Mouse (Mus musculus) frontal cortex, postnatal 25 days (tissue): ENCODE results near the gene Colgalt2.

Source experiments
- DNase-seq, 2 experiments: peaks; one replicate each; pipeline ENCODE4 v3.0.0; 2022; ENCODE audit warnings: low spot score in 2 of 2

Colgalt2 gene

DNA sequence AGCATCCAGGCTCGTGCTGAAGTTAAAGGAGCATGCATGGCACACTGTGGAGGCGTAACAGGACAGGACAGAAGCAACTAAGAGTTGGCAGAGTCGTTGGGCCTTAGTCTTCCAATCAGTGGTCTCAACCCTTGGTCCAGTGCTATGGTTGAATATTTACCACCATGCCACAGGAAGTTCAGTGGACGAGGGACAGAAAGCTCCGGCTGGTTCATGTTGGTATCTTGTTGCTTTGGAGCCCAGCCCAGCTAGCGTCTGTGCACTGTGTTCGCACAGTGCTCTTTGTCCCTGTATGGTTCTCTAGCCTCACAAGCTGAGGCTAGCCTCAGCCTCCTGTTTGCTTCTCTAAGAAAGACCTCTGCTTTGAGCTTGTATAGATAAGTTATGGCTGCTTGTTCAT lies 134.9 kb downstream of the Colgalt2 start:
- DNase-seq = no peak

DNA sequence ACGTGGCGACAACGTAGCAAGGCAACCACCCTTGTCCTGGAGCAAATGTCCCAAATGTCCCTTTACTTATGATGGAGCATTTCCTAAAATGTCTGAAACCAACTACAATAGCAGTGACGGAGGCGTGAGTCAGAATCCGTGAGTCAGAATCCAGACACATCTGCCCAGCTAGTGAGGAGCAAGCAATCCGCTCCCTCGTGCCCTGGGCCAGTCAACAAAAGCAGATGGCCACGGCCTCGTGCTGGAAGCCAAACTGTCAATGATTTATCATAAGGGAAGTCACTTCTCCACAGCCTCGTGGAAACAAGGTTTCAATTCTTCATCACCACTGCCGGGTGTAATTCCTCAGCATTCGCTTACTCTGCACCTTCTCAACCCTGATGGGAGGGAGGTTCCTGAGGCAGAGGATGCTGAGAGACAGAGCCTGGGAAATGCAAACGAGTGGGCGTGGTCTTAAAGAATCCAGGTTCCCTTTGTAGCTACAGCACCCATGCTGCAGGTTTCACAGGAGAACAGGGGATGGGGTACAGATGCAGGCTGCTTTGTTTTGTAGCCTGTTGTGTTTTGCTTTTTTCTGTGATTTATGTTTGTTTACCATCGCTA lies 136.9 kb downstream of the Colgalt2 start:
- no peak for DNase-seq

- no peak for DNase-seq
These were observed 137.6 kb downstream of the Colgalt2 start for GRCm38 (mm10) chr1:152537186-152537585.

DNA sequence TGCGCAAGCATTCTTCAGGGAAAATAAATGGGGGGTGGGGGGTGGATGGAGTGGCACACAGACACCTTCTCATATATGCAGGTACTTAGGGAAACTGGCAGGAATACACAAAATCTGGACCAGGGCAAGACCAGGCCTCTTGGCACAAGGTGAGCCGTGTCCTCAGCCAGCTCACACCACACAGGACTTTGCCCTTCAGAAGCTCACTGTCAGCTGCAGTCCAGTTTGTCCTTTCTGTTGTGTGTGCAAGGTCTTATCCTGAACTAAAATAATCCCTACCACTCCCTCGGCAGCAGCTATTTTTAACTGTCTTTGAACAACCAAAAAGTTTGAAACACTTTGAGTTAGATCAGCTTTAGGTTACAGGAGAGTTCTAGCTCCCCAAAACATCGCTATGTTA lies 139.2 kb downstream of the Colgalt2 start:
- no peak for DNase-seq

DNA sequence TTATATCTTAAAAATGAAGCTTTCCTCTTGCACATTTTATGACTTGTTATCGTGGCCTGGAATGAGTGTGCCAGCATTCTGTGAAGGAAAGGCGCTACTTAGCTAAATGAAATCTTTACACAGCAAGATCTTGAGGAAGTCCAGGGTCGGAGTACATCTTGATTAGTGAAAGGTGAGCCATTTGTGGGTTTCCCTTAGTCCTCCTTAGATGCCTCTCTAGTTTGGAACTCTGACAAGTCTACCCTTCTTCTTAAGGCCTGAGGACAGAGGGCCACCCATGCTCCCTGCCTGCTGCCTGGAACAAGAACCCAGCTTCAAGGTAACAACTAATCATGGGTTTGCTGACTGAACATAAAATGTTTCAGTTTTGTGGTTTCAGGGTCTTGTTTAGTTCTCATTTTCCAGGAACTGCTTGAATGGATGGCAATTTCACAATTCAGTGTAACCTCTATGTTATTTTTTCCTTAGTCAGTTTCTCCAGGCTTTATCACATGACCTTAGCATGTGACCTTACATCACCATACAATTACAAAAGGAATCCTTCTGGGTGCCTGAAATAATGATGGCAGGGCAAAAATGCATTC lies 140.8 kb downstream of the Colgalt2 start:
- no peak for DNase-seq

DNA sequence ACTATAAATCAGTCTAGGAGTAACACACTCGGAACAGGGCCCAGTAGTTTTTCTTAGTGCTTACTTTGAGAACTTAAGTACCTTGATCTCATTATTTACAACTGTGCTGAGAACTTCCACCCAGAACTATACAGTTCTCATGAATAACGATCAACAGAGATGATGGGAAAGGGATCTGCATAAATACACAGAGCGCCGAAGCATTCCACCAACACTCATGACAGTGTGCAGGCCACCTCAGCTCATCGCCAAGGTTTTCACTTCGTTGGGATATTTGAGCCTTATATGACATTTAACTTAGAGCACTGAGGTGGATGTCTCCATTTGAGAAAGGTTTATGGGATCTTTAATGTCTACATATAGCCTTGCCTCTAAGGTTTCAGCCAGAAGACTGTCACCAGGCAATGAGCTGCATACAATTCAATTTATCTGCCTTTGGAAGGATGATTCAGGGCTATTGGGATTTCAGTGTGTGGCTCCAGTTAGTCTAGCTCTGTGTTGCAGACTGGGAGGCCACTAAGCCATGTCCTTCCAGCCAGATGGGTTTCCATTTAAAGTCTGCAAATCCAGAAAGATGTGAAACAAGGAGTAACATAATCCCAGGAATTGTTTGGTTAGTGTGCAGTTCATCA lies 143.2 kb downstream of the Colgalt2 start:
- DNase-seq = no peak

DNA sequence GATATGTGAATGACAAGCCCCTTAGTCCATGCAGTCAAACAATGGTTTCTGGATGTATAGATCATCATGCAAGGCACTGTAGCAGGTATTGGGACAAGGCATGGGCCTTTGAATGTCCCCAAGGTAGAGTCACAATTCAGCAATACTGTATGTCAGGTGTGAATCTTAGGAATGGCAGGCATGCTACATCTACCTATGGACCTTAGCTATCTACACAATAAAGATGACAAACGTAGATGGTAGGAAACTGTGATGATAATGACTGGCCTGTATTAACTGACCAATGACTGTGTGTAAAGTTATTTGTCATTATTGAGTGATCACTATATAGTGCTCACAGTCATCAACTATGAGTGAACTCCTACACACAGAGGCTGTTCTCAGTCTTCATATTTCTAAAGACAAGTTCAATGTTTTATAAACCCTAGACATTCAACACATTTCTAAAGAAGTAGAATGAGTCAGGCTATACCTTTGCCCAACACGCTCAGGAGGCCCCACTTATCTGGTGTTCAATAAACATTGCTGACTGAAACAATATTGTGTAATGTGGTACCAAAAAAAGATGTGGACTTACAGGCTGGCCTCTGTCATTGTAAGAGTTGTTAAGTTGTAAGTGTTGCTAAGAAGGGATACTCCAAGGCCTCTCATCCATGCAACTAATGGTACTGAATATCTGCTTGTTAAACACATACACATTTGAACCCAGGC lies 144.0 kb downstream of the Colgalt2 start:
- no peak for DNase-seq

GRCm38 (mm10) chr1:152549061-152549738 lies 149.6 kb downstream of the Colgalt2 start:
- no peak for DNase-seq

DNA sequence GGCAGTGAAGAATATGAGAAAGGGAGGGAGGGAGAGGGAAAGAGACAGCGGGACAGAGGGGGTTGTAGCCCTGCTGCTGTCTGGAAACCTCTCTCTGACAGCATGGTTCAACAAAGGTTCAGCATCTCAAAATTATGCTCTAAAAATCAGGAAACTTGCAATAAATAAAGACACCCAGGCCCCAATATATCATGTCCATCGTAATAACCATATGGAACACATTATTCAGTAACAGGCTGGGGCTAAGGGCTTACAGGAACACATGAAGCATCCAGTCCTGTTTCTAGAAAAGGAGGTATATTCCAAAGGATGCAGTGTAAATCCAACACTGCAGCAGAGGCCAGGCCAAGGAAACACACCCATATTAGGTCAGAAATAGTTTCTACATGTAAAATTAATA lies 150.9 kb downstream of the Colgalt2 start:
- DNase-seq = no peak

- DNase-seq = no peak
These were observed 151.3 kb downstream of the Colgalt2 start for GRCm38 (mm10) chr1:152550973-152551372.

DNA sequence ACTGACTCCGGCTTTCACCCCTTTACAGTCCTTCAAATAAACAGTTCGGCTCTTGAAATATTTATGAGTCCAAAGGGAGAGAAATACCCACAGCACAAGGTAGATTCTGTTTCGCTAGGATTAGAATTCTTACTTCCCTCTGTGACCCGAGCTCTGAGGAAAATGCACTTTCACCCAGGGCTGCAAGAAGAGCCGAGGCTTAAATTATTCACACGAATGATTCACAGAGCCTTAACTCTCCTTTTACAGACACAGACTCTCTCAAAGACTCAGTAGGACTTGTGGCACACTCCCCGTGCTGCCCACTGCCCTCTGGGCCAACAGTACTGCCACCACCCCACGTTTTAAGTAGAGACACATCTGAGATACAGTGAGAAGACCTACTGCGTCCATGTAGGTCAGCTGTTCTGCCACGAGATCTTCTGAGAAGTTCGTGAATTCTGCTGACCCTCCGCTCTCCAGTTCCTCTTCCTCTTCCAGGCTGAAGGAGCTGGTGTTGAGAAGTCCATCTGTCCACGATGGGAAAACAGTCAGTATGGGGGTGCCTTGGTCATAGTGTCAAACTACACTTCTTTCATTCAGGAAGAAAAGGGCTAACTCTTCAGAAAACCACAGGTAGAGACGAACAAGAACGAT lies 154.4 kb downstream of the Colgalt2 start:
- no peak for DNase-seq

- DNase-seq = peak in 1 of 2 experiments; percentile 26
These were observed 156.4 kb downstream of the Colgalt2 start for GRCm38 (mm10) chr1:152555944-152556573.

DNA sequence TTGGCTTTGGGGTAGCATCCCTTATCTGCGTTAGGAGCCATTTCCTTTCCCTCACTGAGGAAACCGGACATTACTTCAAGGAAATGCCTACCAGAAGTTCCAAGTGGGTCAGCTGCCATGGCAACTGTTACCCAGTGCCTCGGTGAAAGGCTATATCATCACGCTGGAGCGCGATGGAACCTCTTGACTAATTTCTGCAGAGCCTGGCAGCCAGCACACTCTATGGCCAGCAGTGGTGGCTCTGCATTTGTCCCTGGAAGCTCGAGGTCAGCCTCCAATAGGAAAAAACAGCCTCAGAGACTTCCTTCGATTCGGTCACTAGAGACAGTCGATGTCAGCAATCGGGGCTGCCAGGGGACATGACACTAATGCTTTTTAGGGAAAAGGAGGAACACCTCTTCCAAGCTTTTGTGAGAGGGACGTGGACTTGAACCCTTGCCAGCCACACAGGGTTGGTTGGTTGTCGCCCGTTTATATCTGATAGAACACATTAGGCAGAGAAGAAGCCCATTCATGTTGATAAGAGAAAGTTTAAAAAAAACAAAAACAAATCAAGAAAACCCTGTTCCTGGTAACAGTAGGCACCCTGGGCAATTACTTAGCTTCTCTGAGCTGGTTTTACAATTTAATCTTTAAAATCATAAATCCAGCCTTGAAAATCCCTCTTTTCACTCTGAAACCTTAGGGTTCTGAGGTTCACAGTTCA lies 157.1 kb downstream of the Colgalt2 start:
- DNase-seq = no peak
